Mouse (Mus musculus): ENCODE results near the gene Hist1h2ac.
A peak's percentile ranks its signal among the peaks of the same experiment; 100 is the strongest.

Hist1h2ac gene

DNA sequence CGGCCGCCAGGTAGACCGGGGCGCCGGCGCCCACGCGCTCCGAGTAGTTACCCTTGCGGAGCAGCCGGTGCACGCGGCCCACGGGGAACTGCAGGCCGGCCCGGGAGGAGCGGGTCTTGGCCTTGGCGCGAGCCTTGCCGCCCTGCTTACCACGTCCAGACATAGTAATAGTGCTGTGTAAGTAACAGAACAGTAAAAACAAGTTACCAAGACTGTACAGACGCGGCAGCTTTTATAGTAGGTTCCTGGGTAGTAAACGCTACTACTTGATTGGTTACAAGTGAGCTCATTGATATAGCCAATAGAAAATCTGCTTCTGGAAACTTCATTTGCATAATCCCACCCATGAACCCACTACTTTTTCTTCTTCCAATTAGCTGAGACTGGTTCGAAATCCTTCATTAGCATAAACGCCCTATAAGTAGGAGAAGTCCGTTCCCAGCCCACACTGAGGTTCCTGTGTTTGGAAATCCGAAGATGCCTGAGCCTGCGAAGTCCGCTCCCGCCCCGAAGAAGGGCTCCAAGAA, at the start of gene Hist1h2ac, which contains the start of gene Hist1h2bc:
Gene Hist1h2ac (minus strand): TSS at position 194 of the 527 bp plus-strand sequence.
Gene Hist1h2bc (plus strand): TSS at position 445 of the 527 bp plus-strand sequence.
- no peak for TF ChIP-seq GATA4 (IDR thresholded peaks at IDR 0.05; ENCODE audit: insufficient replicate concordance, low read length)

DNA sequence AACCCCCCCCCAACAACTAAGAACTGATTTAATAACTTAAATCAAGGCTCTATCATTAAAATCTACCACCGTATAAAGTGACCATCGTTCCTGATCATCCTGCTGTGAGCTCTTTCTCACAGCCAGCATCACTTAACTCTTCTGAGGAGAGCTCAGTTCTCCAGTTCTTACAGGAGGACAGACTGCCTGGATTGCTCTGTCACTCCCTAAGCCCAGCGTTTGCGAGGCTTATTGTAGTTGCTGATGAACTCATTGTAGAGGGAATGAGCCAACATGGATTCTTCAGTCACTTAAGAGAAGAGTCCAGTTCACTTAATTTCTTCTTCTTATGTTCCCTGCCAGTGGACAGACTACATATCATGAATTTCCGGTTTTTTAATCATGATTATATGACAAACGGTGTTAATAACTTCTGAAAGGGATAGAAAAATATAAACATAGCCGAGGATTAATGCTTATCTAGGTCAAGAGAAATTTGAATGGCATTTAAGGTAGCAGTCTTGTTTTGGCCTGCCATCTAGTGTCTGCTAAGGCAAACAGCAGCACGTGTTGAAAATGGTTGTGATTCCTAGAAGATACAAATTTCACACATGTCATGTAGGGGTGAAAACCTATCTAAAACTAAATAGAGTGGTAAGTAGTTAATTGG, 48.5 kb upstream of the Hist1h2ac start:
- TF ChIP-seq GATA4 (IDR thresholded peaks at IDR 0.05; ENCODE audit: insufficient replicate concordance, low read length) = no peak

DNA sequence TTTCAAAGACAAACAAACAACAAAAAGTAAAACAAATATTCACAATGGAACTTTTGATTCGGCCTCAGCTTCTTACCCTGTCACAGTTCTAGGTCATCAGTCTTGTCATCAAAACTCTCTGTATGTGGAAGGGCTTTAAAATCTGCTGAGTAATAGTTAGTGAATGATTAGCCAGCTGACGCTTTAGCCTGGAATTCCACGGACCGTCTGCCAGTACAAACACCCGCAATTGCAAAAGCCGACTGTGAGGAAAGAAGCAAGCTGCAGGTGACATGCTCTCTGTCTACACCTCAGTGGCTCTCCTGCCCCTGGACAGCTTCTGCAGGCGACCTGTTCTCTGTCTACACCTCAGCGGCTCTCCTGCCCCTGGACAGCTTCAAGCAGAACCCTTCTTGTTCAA, 46.7 kb upstream of the Hist1h2ac start:
- no peak for TF ChIP-seq GATA4 (IDR thresholded peaks at IDR 0.05; ENCODE audit: insufficient replicate concordance, low read length)

DNA sequence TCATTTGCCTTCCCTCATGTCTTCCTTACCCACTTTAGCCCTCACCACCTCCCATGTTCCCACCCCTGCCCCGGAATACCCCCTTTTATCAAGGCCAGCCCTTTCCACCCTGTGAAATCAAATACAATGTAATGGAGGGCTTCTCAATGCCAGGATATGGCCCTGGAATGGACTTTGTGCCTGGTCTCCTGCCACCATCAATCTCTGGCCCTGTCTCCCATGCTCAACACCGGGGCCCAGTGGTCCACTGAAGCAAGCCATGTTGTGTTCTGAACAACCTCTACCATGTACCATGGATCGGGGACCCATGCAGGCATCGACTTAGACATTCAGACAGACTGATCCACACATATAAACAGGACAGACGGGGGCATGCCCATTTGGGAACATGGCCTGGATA, 46.0 kb upstream of the Hist1h2ac start:
- no peak for TF ChIP-seq GATA4 (IDR thresholded peaks at IDR 0.05; ENCODE audit: insufficient replicate concordance, low read length)

DNA sequence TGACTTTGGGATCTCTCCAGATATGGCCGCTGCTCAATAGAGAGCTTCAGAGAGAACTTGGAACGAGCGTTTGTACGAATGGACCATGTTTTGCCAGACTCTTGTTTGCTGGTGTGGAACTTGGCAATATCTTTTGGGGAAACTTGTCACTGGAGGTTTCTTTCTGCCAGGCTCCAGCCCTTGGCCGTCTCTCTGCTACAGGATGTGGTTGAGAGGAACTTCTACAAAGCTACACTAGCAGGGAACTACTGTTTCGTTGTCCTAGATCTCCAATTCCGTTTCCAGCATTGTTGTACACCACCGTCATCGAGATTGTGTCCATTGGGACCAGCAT, 45.4 kb upstream of the Hist1h2ac start:
- no peak for TF ChIP-seq GATA4 (IDR thresholded peaks at IDR 0.05; ENCODE audit: insufficient replicate concordance, low read length)

DNA sequence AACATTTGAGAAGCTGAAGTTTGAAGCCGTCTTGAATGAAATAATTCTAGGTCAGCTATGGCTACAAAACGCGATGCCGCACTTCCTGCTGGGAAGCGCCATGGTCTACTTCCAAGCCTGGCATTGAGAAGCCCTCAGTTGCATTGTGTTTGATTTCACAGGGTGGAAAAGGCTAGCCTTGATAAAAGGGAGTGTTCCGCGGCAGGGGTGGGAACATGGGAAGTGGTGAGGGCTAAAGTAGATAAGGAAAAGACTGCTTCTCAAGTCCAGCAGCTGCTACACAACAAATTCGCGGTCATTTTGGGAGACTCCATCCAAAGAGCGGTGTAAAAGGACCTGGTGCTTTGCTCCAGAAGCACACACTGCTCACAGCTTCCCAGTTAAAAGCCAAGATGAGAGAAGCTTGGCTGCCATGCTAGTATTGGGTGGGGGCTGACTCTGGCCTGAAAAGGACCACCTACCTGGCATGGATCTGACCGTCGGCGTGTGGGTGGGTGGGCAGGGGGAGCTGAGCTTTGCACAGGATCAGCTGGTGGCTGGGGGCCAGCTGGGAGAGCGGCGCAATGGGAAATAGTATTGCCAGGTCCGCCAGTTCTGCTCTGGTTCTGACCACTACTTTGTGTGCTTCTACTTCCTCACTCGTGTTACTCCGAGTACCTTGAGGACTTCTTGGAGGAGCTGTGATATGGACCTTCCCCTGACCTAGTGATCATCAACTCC, 44.9 kb upstream of the Hist1h2ac start:
- TF ChIP-seq GATA4 (IDR thresholded peaks at IDR 0.05; ENCODE audit: insufficient replicate concordance, low read length) = no peak

DNA sequence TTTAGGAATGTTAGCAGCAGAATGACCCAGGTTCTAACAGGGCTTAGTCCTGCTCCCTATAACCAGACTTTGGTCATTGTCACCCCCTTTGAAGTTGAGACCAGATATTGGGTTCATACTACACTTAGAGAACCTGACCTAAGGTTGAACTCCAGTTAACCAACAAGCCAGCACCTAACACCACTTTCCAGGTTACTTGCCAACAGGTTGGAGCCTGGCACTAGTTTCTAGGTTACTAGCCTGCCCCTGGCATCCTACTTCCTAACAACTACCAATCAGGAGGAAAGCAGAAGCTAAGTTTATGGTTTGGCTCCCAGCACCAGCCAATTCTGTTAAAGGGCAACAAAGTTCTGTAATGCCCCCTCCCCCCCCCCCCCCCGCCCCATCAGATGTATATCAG, 41.5 kb upstream of the Hist1h2ac start:
- no peak for TF ChIP-seq GATA4 (IDR thresholded peaks at IDR 0.05; ENCODE audit: insufficient replicate concordance, low read length)

DNA sequence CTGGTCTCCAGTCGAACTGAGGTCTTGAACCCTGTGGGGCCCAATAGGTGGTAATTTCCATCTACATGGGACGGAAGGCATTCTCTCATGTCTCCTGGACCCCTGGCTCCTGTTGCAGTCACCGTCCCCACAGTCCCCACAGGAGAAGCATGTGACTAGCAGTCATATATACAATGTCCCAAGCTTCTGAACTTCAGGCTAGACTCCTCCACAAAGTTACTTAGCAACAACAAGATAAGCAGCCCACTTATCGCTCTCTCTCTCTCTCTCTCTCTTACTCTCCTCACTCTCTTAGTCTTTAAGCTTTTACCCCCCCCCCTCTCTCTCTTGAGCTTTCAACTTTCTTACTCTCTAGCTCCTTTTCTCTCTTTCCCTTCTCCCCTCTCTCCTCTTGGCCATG, 40.5 kb upstream of the Hist1h2ac start:
- no peak for TF ChIP-seq GATA4 (IDR thresholded peaks at IDR 0.05; ENCODE audit: insufficient replicate concordance, low read length)

DNA sequence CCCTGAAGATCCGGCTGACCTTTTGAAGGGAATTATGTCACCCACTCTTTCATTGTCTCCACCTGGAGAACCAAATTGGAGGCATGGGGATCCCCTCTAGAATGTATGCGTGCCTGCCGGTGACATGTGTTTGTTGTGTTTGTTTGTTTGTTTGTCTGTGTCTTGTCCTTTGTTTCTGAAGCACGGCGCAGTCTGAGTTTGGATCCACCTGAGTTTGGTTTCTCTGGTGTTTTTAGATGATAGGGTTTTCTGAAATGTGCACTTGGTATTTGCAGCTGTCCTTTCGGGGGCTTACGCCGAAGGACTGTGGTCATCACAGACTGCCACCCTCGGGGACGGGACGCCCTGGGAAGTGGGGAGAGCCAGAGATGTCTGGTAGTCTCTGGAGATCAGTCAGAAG, 33.4 kb upstream of the Hist1h2ac start:
- TF ChIP-seq GATA4 (IDR thresholded peaks at IDR 0.05; ENCODE audit: insufficient replicate concordance, low read length) = no peak

DNA sequence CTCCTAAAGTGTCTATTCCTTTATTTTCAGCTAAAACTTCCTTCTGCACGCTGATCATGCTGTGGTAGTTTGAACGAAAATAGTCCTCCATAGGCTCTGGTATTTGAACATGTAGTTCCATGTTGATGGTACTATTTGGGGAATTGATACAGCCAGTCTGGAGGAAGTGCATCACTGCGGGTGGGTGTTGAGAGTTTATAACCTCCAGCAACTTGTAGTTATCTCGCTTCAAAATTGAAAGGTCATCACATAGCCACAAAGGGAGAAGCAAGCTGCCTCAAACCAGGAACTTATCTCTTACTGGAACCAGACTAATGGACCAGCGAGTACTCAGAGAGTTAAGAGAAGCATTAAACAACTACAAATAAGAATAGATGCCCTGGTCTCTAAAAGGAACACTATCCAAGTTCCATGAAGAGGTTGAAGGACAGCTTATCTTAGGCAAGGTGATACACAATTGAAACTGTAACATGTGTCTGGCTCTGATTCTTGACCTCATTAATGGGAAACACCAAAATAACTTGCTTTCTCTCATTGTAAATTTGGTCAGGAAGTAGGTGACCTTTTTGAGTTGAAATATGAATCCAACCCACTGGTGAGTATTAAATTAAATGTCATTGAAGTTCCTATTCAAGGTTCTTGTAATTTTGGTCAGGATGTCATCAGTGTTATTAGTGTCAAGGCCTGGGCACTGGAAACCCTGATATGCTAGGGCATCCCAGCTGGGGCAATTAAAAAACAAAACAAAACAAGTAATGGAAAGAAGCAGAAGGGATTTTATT, 32.7 kb upstream of the Hist1h2ac start:
- TF ChIP-seq GATA4 (IDR thresholded peaks at IDR 0.05; ENCODE audit: insufficient replicate concordance, low read length) = no peak

DNA sequence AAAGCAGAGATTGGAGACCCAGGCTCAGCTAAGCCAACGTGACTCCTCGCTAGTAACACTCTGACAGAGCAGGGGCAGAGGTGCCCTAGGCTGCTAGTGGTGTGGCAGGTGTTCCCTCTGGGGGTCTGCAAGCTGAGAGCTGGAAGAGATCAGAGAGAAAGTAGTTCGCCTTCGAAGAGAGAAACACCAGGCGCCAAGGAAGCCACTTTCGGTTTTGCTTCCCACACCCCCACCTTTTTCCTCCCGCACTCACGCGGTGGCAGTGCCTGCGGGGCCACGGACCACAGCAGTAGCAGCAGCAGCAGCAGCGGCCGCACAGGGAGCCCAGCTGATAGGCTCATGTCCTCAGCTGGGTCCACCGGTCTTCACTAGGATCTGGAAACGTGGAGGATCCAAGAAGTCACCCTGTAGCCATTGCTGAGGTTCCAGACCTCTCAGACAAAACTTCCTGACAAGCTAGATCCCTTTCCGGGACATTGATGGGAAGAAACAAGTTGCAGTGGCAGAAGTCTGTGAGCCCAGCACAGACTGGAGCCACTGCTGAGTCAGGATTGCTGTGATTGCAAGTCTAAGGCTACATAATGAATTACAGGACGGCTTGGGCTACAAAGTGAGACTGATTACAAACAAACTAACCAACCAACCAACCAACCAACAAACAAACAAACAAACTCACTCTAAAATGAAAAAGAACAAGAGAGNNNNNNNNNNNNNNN, 26.8 kb upstream of the Hist1h2ac start, which contains the start of gene Hfe:
Gene Hfe (minus strand): TSS at position 481 of the 716 bp plus-strand sequence.
- peak; percentile 25; the same call in 1 of the 2 replicates for TF ChIP-seq GATA4 (IDR thresholded peaks at IDR 0.05; ENCODE audit: insufficient replicate concordance, low read length)

DNA sequence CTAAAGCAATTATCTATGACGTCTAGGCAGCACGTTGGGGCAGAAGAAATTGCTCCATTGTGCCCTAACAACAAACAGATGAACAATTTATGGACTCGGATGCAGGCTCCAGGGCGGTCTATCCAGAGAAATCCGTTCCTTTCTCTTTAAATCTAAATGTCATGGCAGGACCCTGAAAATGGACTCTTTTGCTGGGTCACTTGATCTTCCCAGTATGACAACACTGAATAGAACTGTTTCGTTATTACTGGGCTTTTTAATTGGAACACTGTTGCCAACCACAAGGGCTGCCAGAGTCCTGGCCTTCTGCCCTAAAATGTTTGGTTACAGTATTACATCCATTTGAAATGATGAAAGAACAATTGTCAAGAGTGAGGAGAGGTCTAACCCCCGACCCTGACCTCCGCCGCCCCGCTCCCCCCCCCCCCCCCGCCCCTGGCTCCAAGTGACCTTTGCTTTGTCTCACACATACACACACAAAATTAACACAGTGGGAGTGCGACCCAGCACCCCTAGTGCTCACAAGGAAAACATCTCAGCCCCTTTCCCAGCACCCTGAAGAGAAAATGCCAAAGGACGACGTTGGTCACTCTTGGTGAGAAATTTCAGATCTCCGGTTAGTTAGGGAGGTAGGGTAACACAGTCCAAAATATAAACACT, 26.1 kb upstream of the Hist1h2ac start:
- TF ChIP-seq GATA4 (IDR thresholded peaks at IDR 0.05; ENCODE audit: insufficient replicate concordance, low read length) = no peak

DNA sequence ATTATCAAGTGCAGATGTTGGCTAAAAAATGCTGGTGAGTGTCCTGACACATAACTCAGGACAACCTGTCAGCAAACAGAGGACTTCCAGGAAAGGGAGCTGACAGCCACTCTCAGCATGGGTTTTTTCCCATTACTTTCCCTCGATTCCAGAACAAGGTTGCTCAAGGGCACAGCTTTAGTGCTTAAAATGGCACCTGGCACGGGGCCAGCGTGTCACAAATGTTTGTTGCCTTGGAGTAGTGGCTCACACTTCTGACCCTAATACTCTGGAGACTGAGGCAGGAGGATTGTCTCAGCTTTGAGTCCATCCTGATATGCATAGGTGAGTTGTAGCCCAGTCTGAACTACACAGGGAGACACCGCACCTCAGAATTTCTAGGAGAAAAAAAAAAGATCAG, 24.9 kb upstream of the Hist1h2ac start:
- no peak for TF ChIP-seq GATA4 (IDR thresholded peaks at IDR 0.05; ENCODE audit: insufficient replicate concordance, low read length)

DNA sequence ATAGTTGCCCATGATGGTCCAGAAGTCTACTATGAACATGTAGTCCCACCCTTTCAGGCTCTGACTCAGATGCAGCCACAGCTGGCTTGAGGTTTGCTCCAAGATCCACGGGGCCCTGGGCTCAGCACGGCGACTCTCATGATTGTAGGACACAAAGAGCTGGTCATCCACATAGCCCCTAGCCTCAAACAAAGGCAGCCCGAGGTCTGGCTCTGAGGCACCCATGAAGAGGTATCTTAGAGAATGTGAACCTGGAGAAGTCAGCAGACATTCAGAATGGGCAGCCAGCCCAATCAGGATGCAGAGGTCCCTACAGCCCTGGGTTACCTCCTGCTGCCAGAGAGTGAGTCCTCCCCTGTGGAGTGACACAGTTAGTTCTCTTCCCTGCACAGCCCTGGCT, 24.3 kb upstream of the Hist1h2ac start:
- TF ChIP-seq GATA4 (IDR thresholded peaks at IDR 0.05; ENCODE audit: insufficient replicate concordance, low read length) = no peak
